Mouse (Mus musculus): ENCODE results near the gene Hdgfl3. TPM values are rescaled to one million over a fixed set of nuclear protein-coding genes. Genes with fewer than 3 reads are reported as not detected.
"Not testable (repeated sequence)": the region's sequence is repeated elsewhere in the genome, so short reads cannot be mapped to it uniquely, and the experiment has no call there.

Gene Hdgfl3
- polyA plus RNA-seq, 1 experiment from 2014 or later, result 22.8 TPM

GRCm38 (mm10) chr7:81846008-81846407 lies 88.3 kb downstream of the Hdgfl3 start:
- WGBS, result 86% methylated on average over 8 of the region's 8 CpGs
- Histone ChIP-seq H3K4me1 (peaks cover 5% of the 10 kb centered on the region; the same call in 1 of the 2 replicates), H3K27me3 (ENCODE audit: low read depth, poor library complexity, severe bottlenecking) (no peaks in the 10 kb centered on the region), H3K27ac (replicated peaks) (no peak overlapping the region), H3K9me3 (replicated peaks) (no peaks in the 10 kb centered on the region), H3K4me3 (no peak overlapping the region), H3K36me3 (no peaks in the 10 kb centered on the region)
- DNase-seq (ENCODE audit: low spot score), result no peak

- Histone ChIP-seq H3K4me3 (no peak overlapping the region), H3K27me3 (ENCODE audit: low read depth, poor library complexity, severe bottlenecking) (no peaks in the 10 kb centered on the region), H3K36me3 (no peaks in the 10 kb centered on the region), H3K9me3 (replicated peaks) (no peaks in the 10 kb centered on the region), H3K4me1 (peaks cover 5% of the 10 kb centered on the region; the same call in 1 of the 2 replicates), H3K27ac (replicated peaks) (no peak overlapping the region)
- no peak for DNase-seq (ENCODE audit: low spot score)
- 89% methylated on average over 3 of the region's 3 CpGs for WGBS
Measured at GRCm38 (mm10) chr7:81845313-81845712, 89.0 kb downstream of the Hdgfl3 start.

DNA sequence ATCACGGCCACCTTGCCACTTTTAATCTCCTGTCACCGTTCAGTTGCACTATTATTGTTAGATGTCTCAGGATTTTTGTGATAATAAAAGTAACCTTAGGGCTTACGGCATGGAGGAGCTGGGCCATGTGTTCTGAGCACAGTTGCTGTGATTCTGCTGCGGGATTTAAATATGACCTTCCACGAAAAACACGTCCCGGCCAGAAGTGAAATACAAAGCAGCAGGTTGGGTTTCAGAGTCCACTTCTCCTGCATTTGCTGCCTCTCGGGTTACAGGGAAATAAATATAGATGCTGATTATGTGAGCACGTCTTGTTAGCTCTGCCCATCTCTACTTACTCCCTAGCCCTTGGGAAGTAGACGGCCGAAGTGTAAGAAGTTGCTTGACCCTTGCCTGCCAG lies 89.5 kb downstream of the Hdgfl3 start:
- DNase-seq (ENCODE audit: low spot score), result no peak
- H3K4me1 ChIP-seq, result peaks cover 5% of the 10 kb centered on the region; the same call in 1 of the 2 replicates
- no peak overlapping the region for H3K27ac ChIP-seq (replicated peaks)
- no peaks in the 10 kb centered on the region for H3K36me3 ChIP-seq
- H3K27me3 ChIP-seq (ENCODE audit: low read depth, poor library complexity, severe bottlenecking), result no peaks in the 10 kb centered on the region
- H3K4me3 ChIP-seq, result no peak overlapping the region
- H3K9me3 ChIP-seq (replicated peaks), result no peaks in the 10 kb centered on the region
- 94% methylated on average over 11 of the region's 11 CpGs for WGBS

GRCm38 (mm10) chr7:81843903-81844302 lies 90.4 kb downstream of the Hdgfl3 start:
- no peak for DNase-seq (ENCODE audit: low spot score)
- WGBS, result 70% methylated on average over 8 of the region's 8 CpGs
- no peaks in the 10 kb centered on the region for H3K36me3 ChIP-seq

GRCm38 (mm10) chr7:81842998-81843397 lies 91.3 kb downstream of the Hdgfl3 start:
- Histone ChIP-seq H3K27me3 (ENCODE audit: low read depth, poor library complexity, severe bottlenecking) (no peaks in the 10 kb centered on the region), H3K4me3 (no peak overlapping the region), H3K36me3 (no peaks in the 10 kb centered on the region), H3K9me3 (replicated peaks) (no peaks in the 10 kb centered on the region), H3K4me1 (peaks cover 5% of the 10 kb centered on the region; the same call in 1 of the 2 replicates), H3K27ac (replicated peaks) (no peak overlapping the region)
- no peak for DNase-seq (ENCODE audit: low spot score)
- 71% methylated on average over 1 of the region's 1 CpGs for WGBS

More at GRCm38 (mm10) chr7:81843903-81844302, 90.4 kb downstream of the Hdgfl3 start:
- no peaks in the 10 kb centered on the region for H3K27me3 ChIP-seq (ENCODE audit: low read depth, poor library complexity, severe bottlenecking)
- no peak overlapping the region for H3K4me3 ChIP-seq
- no peaks in the 10 kb centered on the region for H3K9me3 ChIP-seq (replicated peaks)
- H3K4me1 ChIP-seq, result peaks cover 5% of the 10 kb centered on the region; the same call in 1 of the 2 replicates
- H3K27ac ChIP-seq (replicated peaks), result no peak overlapping the region

DNA sequence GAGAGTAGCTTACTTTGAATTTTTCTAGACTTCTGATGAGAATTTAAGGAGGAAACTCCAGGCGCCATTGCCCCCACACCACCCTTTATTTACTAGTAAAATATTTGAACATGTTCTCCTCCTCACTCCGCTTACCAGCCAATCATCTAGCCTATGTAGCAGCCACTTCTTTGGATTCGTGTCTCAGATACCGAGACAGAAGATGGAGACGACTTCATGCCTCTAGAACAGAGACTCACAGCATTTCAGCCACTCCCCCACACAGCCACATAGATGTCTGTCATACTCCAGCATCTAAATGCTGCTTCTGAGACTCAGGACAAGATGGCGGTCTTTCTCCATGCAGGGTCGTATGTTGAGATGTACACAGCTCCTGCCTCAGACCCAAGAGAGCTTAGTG lies 92.1 kb downstream of the Hdgfl3 start:
- H3K4me3 ChIP-seq, result no peak overlapping the region
- no peaks in the 10 kb centered on the region for H3K36me3 ChIP-seq
- H3K27me3 ChIP-seq (ENCODE audit: low read depth, poor library complexity, severe bottlenecking), result no peaks in the 10 kb centered on the region
- peaks cover 3% of the 10 kb centered on the region; the same call in 1 of the 2 replicates for H3K4me1 ChIP-seq
- 89% methylated on average over 7 of the region's 7 CpGs for WGBS
- H3K27ac ChIP-seq (replicated peaks), result no peak overlapping the region
- H3K9me3 ChIP-seq (replicated peaks), result no peaks in the 10 kb centered on the region
- DNase-seq (ENCODE audit: low spot score), result no peak

DNA sequence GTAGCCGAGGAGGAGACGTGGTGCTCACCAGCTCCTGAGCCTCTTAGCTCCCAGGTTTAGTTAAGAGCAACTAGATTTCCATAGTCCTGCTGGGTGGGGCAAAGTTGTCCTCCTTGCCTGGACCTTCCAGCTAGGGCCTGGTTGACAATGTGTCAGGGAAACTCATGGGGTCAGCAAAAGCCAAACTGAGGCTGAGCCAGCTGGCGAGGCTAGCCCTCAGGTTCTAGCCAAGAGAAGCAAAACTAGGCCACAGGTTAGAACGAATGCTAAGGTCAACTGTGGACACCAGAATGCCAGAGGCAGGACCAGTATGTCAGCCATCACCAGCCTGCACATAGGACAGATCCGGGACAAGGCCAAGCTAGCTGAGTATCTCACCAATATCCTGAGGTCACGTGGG lies 92.8 kb downstream of the Hdgfl3 start:
- Histone ChIP-seq H3K4me1 (no peaks in the 10 kb centered on the region), H3K27me3 (ENCODE audit: low read depth, poor library complexity, severe bottlenecking) (no peaks in the 10 kb centered on the region), H3K27ac (replicated peaks) (no peak overlapping the region), H3K4me3 (no peak overlapping the region), H3K36me3 (no peaks in the 10 kb centered on the region), H3K9me3 (replicated peaks) (no peaks in the 10 kb centered on the region)
- DNase-seq (ENCODE audit: low spot score), result no peak
- WGBS, result 88% methylated on average over 6 of the region's 6 CpGs

- no peaks in the 10 kb centered on the region for H3K9me3 ChIP-seq (replicated peaks)
- DNase-seq (ENCODE audit: low spot score), result no peak
- H3K4me1 ChIP-seq, result no peaks in the 10 kb centered on the region
- no peak overlapping the region for H3K4me3 ChIP-seq
- H3K36me3 ChIP-seq, result no peaks in the 10 kb centered on the region
- whole genome bisulfite sequencing, result 73% methylated on average over 7 of the region's 7 CpGs
- no peaks in the 10 kb centered on the region for H3K27me3 ChIP-seq (ENCODE audit: low read depth, poor library complexity, severe bottlenecking)
- H3K27ac ChIP-seq (replicated peaks), result no peak overlapping the region
Measured at GRCm38 (mm10) chr7:81840661-81841181, 93.6 kb downstream of the Hdgfl3 start.

- WGBS, result 82% methylated on average over 6 of the region's 6 CpGs
- Histone ChIP-seq H3K4me3 (no peak overlapping the region), H3K4me1 (no peaks in the 10 kb centered on the region), H3K27ac (replicated peaks) (no peak overlapping the region), H3K27me3 (ENCODE audit: low read depth, poor library complexity, severe bottlenecking) (no peaks in the 10 kb centered on the region), H3K36me3 (no peaks in the 10 kb centered on the region), H3K9me3 (replicated peaks) (no peaks in the 10 kb centered on the region)
- DNase-seq (ENCODE audit: low spot score), result no peak
Measured at GRCm38 (mm10) chr7:81839746-81840145, 94.5 kb downstream of the Hdgfl3 start.

- DNase-seq (ENCODE audit: low spot score); H3K27me3 ChIP-seq (ENCODE audit: low read depth, poor library complexity, severe bottlenecking); H3K9me3 ChIP-seq (replicated peaks); H3K27ac ChIP-seq (replicated peaks); H3K4me1 ChIP-seq; H3K4me3 ChIP-seq; H3K36me3 ChIP-seq: not testable (repeated sequence)
- WGBS, result 87% methylated on average over 5 of the region's 5 CpGs
Measured at GRCm38 (mm10) chr7:81837771-81838170, 96.5 kb downstream of the Hdgfl3 start.

- no peaks in the 10 kb centered on the region for H3K9me3 ChIP-seq (replicated peaks)
- DNase-seq (ENCODE audit: low spot score), result no peak
- no peaks in the 10 kb centered on the region for H3K27me3 ChIP-seq (ENCODE audit: low read depth, poor library complexity, severe bottlenecking)
- no peaks in the 10 kb centered on the region for H3K4me1 ChIP-seq
- H3K27ac ChIP-seq (replicated peaks), result no peak overlapping the region
- 90% methylated on average over 5 of the region's 5 CpGs for WGBS
- no peaks in the 10 kb centered on the region for H3K36me3 ChIP-seq
- H3K4me3 ChIP-seq, result no peak overlapping the region
Measured at GRCm38 (mm10) chr7:81835430-81835829, 98.8 kb downstream of the Hdgfl3 start.

DNA sequence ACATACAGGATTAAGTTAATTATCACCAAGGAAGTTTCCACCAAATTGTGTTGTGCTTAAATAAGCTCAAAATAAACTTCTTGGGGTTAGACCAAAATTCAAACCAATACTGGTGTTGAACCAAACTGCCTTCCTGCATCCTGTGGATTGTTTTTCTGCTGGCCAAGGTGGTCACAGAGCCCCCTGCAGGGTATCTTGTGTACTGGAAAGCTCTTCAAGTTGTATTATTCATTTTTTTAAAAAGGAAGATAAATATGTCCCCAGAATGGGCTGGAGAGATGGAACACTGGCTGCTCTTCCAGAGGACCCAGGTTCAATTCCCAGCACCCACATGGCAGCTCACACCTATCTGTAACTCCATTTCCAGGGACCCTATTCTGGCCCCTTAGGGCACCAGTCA lies 99.4 kb downstream of the Hdgfl3 start:
- Histone ChIP-seq H3K27ac (replicated peaks) (no peak overlapping the region), H3K36me3 (no peaks in the 10 kb centered on the region), H3K9me3 (replicated peaks) (no peaks in the 10 kb centered on the region), H3K4me3 (no peak overlapping the region), H3K4me1 (peaks cover 4% of the 10 kb centered on the region), H3K27me3 (ENCODE audit: low read depth, poor library complexity, severe bottlenecking) (no peaks in the 10 kb centered on the region)
- DNase-seq (ENCODE audit: low spot score), result no peak

Data from midbrain, embryonic 10.5 days (tissue).